Mouse (Mus musculus): ENCODE data around the gene Arhgef28.
"Not testable (repeated sequence)": the region's sequence is repeated elsewhere in the genome, so short reads cannot be mapped to it uniquely, and the experiment has no call there.

The Arhgef28 gene

DNA sequence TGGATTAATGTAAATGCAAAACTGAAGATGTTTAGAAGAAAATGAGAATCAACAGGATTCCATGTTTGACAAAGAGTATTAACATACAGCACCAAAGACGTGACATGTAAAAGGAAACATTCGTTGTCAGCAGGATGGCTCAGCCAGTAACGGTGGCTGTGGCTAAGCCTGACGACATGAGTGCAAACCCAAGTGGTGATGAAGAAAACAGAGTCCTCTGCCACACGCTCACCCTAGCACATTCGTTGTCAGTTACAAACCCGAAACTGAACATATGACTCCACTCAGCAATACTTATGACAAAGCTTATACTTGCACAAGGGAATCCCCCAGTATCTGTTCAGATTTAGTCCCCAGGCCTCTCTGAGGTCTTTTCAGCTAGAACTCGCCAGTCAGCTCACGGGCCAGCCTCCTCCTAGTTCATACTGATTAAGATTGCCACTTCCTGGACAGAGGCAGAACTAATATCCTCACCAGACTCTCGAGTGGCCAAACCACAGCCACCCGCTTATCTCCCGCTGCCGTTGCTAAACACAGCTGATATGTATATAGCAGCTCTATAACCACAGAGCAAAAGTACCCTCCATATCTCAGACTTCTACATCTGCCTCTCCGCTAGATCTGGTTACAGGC lies 82.0 kb downstream of the Arhgef28 start:
- no peak for ATAC-seq (ENCODE audit: low TSS enrichment)

DNA sequence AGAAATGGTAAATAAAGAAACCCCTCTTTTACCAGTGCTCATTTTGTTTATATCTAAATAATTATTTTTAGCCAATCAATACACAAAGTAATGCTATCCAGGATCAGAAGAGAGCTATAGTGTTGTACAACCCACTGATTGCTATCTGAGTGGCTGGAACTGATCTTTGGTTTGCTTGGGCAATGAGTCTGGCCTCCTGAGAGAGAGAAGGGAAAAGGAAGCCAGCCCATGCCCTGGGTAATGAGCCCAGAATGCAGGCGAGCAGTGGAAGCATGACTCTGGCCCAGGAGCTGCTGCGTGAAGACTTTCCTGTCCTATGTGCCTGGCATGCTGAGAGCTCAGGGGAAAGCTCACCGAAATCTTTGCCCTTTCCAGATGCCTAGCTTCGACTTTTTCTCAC lies 83.5 kb downstream of the Arhgef28 start:
- no peak for ATAC-seq (ENCODE audit: low TSS enrichment)

DNA sequence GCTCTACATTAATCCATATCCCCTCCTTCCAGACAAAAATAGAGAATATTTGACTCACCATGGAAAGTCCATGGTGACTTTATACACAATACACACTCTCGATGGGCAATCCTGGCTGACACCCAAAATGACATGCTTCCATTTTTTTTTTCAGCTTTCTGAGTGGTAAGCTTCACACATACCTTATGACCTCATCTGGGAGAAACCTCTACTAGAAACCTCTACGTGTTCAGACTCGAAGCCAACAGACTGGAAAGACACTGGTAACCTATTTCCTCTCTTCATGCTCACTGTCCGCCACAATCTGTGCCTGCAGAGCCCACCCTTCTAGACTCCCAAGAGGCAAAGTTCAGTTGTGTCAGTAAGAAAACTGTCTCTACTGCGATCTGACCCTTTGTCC lies 84.2 kb downstream of the Arhgef28 start:
- ATAC-seq (ENCODE audit: low TSS enrichment), result no peak

DNA sequence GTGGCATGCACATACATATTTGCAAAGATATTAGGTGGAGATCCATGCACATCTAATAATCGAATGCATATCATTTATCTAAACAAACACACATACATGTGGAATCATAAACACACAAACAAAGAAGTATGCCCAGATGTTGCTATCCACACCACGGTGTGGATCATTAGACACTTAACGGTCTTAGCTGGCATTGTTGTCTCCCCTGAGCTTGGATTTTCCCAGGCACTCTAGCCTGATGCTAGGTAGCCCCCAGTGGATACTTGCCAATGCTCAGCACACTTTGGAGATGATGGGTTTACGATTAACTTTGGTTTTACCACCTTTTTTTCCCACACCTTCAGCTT lies 85.1 kb downstream of the Arhgef28 start:
- ATAC-seq (ENCODE audit: low TSS enrichment), result no peak

DNA sequence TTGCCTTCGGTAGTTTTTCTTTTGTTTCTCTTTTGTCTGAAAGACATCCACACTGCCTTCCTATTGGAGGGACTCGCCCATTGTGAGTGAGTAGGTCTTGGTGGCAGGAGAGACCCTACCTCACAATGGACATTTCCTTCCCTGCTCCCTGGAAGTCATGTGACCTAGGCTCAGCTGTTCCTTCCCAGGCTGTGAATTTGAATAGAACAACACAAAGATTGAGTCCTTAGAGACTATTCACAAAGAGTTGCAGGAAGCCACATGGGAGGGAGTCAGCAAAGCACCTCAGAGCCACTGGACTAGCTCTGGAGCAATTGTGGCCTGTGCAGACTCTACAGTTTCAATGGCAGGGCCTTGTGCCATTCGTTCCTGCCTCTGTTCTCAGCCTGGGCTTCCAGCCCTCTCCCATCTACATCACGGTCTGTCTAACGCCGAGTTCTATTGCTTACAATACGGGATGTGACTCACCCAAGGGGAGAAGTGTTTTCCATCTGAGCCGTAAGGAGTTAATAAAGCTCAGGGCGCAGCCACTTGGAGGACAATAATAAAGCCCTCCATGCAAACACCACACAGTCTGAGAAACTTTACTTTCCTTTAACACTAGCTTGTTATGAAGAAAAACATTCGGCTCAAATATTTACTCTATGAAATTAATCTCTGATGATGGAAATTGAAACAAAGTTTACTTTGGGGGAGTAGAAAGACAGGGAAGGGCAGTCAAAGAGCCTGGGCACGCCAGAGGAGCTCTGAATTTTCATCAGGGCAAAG lies 85.7 kb downstream of the Arhgef28 start:
- no peak for ATAC-seq (ENCODE audit: low TSS enrichment)

DNA sequence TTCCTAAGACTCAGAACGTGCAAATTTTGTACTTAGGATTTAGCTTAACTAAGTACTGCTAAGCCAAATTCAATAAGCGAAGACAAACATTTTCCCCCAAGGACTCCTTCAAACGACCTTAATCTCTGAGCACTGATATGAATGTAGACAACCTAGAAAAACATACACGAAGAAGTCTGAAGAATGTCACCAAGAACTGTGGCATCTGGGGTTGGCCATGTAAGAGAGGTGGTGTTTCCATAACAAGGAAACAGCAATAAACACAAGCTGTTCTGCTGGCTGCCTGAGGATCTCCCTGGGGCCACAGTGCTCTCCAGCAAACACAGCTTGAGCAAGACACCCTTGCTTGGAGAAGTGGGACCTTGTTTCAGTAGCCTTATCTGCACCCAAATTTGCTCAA lies 87.9 kb downstream of the Arhgef28 start:
- ATAC-seq (ENCODE audit: low TSS enrichment), result no peak

DNA sequence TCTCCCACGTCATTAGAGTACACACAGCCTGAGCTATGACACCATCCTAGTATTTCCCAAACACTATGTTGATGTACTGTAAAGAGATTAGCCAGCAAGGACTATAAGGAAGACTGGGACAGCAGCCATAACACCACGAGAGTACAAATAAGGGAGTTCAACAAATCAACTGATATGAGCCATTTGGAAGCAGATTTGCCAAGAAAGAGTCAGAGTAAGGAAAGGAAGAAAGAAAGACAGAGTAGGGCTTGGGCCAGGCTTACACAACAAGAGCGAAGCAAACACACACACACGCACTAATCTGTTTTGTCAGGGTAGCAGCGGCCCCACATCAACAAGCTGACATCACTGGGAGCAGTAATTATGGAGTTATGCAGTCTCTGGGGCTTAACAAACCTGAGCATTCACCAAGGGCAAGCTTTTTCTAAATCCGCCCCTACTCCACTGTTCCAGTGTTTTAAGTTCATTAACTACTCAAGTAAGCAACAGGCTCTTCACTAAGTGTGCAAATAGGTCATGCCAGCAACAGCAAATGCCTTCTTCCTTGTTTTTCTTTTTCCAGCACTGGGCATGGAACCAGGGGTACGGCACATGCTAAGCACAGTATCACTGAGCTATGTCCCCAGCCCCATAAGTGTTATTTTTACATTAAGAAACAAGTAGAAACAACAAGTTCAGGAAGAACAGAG lies 88.5 kb downstream of the Arhgef28 start:
- ATAC-seq (ENCODE audit: low TSS enrichment), result no peak

DNA sequence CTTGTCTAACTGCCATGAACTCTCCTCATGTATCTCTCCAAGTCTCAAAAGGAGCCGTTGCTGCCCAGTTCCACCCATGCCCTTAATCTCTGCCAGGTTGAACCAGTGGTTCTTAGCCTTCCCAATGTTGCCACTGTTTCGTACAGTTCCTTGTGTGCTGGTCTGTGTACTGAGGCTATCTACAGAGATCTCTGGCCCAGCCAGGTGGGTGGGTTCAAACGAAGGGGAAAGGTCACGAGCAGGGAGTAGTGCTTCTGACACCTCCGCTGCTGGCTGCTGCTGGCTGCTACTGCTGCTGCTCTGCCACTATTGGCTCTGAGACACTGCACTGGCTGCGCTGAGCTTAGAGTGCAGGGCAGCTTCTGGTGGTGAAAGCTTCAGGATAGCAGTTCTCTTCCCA lies 90.6 kb downstream of the Arhgef28 start:
- ATAC-seq (ENCODE audit: low TSS enrichment), result no peak

DNA sequence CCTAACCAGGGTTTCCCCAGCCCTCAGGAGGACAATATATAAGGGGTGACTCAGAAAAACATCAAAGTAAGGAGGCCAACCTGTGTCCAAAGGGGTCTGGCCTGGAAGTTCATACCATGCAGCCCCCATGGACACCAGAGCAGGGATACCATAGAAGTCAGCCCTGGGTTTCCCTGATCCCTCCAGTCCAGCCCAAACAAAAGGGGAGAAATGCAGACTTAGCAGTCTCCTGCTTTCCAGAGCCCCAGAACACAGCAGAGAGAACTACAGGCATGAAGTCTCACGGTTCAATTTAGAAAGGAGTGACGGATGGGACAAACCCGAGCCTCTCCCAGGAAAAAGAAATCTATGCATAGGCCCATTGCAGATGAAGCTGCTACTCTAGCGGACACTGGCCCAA lies 91.2 kb downstream of the Arhgef28 start:
- ATAC-seq (ENCODE audit: low TSS enrichment), result no peak

DNA sequence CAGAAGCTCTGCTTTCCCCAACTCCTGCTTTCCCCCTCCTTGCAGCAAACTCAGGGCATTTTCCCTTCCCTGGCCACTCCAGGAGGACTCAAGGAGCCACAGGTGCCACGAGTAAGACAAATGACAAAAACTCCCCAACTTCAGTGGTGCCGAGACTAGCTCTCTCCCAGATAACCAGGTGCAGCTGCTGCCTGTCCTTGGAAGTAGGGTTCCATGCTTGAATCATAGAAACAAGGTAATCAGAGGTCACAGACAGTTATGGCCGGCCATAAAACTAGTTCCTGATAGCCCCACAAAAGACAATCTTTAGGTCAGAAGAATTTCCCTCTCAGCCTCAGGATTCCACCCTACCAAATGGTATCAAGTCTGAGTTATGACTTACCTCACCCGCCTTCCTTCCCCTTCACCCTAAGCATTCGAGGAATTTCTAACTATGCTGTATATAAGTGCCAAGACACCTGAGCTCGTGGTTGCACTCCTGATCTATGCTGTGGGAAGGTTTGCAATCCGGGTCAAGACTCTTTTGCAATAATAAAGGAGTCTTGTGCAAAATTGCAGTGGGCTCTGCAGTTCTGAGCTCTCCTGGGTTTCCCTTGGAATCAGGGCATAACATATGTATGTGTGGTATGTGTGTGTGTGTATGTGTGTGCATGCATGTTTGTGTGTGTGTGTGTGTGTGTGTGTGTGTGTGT lies 93.3 kb downstream of the Arhgef28 start:
- no peak for ATAC-seq (ENCODE audit: low TSS enrichment)

DNA sequence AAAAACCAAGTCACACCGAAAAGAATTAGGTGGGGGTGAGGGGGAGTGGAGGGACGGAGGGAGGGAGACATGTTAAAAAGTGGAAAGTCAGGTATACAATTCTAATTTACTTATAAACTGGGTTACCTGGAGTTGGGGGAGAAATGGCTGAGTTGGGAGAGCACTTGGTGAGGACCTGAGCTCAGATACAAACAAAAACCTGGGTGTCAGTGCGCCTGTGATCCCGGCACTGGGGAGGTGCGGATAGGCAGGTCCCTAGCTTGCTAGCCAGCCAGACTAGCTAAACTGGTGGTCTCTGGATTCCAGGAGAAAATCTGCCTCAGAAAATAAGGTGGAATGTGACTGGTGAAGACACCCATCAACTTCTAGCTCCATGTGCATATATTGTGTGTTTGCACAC lies 94.7 kb downstream of the Arhgef28 start:
- ATAC-seq (ENCODE audit: low TSS enrichment), result no peak

DNA sequence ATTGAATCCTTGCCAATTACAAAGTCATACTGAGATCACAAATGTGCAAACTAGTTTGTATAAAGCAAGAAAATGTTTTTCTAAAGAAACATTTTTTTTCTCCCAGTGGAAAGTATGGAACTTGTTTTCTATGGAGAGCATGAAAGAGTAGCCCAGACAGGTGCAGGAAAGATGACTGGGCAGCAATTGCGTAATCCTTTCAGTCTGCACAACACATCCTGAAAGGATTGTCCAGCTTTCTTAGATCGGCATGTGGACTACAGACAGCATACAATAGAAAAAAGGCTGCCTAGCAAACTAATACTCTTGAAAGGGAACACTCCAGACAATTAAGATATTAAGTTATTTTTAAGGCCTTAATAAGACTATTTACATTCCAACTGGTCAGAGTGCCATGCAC lies 95.2 kb downstream of the Arhgef28 start:
- ATAC-seq (ENCODE audit: low TSS enrichment), result no peak

DNA sequence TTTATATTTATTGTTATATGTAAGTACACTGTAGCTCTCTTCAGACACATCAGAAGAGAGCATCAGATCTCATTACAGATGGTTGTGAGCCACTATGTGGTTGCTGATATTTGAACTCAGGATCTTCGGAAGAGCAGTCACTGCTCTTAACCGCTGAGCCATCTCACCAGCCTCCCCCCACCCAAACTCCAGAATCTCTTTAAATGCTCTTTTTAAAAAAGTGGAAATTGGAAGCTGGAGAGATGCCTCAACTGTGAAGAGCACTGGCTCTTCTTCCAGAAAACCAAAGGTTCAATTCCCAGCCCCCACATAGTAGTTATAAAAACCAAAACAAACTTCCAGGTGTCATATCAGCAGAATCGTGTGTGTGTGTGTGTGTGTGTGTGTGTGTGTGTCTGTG lies 97.8 kb downstream of the Arhgef28 start:
- not testable (repeated sequence) for ATAC-seq (ENCODE audit: low TSS enrichment)

DNA sequence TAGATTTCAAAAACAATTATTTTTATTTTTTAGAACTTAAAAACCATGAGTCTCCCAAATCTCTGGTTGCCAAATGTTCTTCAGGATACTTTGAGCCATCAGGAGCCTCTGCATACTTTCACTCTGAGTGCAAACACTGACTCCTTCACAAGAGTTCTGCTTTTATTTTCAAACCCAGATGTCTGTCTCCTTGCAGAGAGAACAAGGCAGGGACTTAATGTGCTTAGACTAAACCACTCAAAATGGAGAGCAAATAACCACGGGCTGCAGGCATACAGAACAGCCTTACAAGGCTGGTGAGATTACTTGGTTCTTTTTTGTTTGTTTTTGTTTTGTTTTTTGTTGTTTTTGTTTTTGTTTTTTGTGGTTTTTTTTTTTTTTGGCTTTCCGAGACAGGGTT lies 98.6 kb downstream of the Arhgef28 start:
- no peak for ATAC-seq (ENCODE audit: low TSS enrichment)

DNA sequence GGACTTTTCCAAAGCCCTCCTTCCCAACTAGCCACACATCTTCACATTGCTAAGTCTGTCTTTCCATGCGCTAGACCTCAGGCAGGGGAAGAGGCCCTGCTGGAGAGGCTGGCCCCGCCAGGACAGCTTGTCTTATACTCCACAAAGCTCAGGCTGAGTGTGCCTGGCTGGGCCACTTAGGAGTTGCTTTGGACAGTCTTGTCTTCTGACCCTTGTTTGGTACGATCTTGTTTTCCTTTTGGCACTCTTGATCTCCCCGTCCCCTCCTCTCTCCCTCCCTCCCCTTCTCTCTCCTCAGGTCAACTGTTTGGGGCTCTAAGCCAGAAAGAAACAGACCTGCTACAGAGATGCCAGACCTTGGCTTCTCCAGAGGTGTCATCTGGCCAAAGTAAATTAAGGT lies 110.3 kb downstream of the Arhgef28 start:
- ATAC-seq (ENCODE audit: low TSS enrichment), result no peak

DNA sequence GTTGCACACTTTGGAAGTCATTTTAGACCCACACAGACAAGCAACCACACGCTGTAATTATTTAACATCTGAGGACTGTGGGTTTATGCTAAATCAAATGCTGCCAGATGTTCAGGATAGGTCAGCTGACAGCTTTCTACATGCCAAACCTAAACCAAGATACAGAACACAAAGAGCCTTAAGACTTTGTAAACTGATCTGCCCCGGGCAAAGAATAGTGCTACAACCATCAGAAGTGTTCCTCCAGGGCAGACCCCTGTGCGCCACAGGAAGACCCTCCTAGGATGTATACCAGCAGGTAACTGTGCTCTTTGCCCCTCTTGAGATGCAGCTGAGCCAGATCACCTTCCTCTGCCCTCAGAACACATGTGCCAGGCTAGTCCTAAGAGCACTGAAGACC lies 111.9 kb downstream of the Arhgef28 start:
- no peak for ATAC-seq (ENCODE audit: low TSS enrichment)

DNA sequence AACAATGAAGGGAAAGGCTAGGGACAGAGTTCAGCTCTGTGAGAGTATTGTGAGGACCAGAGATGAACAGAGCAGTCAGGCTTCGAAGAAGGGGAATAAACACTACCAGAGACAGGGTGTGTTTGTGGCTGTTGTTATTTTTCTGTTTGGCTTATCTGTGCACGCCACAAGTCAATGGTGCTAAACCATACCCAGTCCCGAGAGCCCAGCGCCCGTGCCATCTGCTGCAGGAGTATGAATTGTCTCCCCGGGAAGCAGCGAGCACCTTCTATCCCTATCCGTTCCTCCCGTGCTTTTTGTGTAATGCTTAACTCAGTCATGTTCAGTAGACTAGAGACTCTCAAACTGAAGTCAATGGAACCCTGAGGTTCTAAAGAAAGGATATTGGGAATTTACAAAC lies 112.8 kb downstream of the Arhgef28 start:
- no peak for ATAC-seq (ENCODE audit: low TSS enrichment)

DNA sequence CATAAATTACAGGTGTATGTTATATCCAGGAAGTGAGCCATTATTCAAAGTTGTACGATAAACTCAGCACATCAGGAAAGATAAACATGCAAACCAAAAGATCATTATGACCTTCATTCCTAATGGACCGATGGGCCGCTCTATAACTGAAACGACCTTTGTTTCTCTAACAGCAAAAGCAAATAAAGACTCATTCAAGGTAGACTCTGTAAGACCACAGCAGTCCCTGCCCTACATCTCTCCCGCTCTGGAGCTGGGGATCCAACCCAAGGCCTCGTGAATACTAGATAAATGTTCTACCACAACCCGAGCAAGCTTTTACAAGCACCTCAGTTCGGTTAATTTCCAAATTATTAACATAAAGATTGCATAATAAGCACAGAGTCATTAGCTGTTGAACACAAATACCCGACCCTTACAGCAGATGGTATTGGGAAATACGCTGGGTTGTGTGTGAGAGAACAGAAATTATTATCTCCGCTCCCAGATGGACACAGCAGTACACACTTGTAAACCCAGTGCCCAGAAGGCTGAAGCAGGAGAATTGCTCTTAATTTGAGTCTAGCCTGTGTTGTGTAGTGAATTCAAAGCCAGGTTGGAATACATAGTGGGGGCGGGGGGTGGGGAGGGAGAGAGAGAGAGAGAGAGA lies 113.8 kb downstream of the Arhgef28 start:
- ATAC-seq (ENCODE audit: low TSS enrichment), result no peak

DNA sequence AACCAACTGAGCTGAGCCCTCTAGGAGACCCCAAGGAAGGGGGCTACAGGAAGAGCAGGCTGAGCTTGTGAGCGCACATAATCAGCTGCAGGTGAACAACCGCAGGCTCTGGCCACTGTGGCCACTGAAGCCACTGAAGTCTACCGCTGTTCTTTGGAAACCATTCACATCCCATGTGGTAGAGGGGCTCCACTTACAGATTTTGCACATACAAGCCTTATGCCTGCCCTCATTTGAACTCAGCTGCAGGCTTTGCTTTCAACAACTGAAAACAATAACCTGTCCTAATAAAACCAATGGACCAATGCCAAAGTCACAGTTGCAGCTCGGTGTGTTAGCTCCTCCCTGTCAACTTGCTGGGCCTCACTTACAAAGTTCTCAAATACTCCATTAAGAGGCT lies 126.6 kb downstream of the Arhgef28 start:
- no peak for ATAC-seq (ENCODE audit: low TSS enrichment)

DNA sequence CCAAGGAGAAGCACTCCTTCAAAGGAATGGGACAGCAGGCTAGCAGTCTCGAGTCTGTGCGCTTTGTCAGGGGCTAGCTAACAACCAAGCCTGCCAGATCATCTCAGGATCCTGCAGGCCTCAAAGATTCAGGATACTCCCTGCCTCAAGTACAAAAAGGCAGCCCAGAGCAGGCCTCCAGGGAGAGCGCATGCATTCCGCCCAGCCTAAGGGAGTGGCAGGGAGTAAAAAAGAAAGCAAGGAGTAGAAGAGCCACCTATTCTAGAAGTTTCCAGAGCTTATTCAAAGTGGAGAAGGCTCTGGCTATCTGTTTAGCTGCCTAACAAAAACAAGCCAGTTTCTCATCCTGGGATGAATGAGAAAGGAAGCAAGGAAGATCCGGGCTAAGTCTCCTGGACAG lies 128.0 kb downstream of the Arhgef28 start:
- no peak for ATAC-seq (ENCODE audit: low TSS enrichment)

DNA sequence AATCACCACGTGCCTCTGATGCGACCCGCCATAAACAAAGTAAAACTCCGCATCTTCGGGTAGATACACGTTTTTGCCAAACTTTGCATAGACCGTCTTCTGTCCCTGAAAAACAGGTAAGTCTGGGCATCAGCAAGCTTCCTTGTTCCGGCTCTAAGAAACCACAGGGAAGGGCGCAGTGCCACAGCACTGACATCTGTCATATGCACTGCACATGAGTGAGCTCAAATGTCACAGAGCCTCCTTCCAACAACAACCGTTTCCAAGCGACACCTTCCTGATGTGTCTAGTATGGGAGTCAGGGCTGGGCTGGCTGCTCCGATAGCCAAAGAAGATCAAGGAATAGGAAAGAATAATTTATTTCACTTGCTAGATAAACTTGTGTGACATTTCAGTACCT lies 129.0 kb downstream of the Arhgef28 start:
- ATAC-seq (ENCODE audit: low TSS enrichment), result no peak

DNA sequence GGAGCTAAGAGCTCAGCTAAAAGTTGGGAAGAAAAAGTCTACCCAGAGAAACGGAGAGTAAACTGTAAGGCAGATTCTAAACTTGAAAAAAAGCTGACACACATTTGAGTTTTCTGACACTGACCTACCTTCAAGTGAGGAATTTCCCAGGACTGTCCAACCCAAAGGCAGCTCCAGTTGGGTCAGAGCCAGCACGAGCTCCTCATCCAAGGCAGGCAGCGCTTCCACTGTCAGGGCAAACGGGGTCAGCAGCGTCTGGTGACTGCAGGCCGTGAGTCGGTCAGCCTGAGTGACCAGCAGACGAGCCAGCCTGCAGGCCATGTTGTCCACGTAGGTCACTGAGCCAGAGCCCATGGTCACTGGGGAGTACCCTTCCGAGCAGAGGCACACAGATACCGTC lies 131.4 kb downstream of the Arhgef28 start:
- ATAC-seq (ENCODE audit: low TSS enrichment), result no peak
